Mouse (Mus musculus): ENCODE results near the gene Syde2.

- TF ChIP-seq CEBPB (IDR thresholded peaks at IDR 0.05; ENCODE audit: low read depth) (no peak), CTCF (IDR thresholded peaks at IDR 0.05; ENCODE audit: control insufficient read depth, insufficient read depth, insufficient read length) (no peak)
Measured at GRCm38 (mm10) chr3:146037906-146038305, 50.2 kb downstream of the Syde2 start.
